Mouse (Mus musculus) gastrocnemius, postnatal 10 days (tissue): ENCODE data around the gene Tmem209. TPM values are rescaled to one million over a fixed set of nuclear protein-coding genes. Genes with fewer than 3 reads are reported as not detected.

Experiments used
- DNase-seq: peaks from one replicate; pipeline ENCODE4 v3.0.0; 2021; ENCODE audit warnings: mixed read lengths
- total RNA-seq, 2 experiments: library from RNA; stranded (reverse); gene quantifications; 2 replicates each; pipeline ENCODE4 v1.2.3; 2021

Tmem209 gene
- total RNA-seq, 2 experiments from 2014 or later: 10.5 to 12.1 TPM

DNA sequence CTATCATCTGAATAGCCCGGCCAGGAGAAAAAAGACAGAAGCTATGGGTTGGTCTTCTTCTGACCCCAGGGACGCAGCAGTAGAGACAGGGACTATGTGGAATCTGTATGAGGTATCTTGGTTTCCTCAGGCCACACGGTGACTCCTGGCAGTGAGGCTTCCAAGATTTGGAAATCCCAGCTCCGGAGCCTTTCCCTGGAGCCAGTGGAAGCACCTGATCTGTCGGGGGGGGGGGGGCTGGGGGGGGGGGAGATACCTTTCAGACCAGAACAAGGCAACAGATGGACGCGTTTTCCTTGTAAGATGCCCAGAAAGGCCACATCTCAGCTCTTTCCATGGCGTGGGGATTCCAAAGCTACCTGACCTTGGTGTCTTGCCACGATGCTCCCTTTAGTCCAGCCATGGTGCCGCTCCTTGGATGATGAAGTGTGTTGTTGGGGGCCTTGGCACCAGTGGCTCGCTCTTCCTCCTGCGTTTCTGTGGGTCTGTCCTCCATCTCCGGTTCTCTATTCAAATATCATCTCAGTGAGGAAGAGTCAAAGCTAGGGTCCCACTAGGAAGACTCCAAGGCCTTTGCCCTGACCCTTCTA, 47.7 kb downstream of the Tmem209 start:
- no peak for DNase-seq

DNA sequence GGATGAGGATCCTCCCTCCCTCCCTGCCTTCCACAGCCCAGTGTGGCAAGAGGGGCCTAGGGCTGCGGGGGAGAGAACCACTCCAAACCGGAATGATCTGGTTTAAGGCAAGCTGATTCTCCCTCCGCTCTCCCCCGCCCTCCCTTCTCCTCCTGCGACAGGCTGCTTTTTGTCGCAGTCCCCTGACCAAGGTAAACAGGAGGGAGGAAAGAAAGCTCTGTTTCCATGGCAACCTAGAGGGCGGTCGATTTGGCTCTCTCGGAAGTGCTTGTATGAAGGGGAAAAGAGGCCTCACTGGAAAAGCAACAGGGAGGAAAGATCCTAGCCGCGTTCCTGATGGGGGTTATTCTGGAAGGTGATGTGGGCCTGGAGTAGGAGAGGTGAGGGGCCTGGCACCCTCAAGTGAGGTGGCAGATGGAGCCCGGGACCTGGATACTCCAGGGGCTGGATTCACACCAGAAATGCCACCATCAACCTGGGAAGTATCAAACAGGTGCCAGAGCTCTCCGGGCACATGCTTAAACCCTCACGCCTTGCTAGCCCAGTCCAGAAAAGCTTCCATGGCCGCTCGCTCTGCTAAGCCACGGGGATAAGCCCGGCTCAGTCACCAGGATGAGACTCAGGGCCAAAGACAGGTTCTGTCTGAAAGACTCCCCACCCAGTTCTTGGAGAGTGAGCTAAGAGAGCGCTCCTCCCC, 48.7 kb downstream of the Tmem209 start:
- DNase-seq: no peak

DNA sequence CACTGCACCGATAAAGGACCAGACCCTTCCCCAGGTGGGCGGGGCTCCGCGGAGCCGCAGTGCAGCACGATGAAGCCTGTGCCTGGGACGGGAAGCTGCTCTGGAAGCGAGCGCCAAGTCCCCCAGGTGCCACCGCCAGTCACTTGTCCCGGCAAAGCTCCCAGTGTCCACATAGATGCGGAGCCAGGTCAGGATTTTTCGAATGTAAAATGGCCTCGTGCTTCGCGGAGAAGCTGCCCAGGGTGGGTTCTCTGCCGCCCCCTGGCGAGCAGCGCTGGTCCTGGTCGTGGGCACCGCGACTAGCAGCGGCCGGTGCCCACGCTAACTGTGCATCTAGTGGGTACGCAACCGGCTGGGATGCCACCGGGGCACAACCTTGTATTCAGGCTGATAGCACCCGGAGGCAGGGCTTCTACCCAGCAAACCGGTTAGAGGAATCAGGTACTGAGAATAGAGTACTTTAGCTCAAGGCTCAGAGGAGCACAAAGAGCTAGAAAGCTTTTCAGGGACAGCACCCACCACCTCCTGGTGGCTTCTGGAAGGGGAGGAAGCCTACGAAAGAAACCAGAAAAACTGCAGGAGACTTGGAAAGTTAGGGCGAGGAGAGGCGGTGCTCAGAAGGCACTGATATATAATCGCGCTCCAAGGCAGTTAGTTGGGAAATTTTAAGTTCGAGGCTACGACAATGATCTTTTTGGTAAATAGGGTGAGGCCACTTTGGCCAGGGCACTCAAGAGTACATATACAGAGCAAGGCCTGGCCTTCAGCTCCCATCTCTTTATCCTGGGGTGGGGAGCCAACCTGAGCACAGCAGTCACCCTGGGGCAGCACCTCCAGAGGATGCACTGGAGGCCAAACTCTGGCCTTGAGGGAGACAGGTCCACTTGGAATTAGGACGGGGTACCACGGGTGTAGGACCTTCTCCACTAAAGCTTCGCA, 49.5 kb downstream of the Tmem209 start:
- peak; percentile 88 for DNase-seq

DNA sequence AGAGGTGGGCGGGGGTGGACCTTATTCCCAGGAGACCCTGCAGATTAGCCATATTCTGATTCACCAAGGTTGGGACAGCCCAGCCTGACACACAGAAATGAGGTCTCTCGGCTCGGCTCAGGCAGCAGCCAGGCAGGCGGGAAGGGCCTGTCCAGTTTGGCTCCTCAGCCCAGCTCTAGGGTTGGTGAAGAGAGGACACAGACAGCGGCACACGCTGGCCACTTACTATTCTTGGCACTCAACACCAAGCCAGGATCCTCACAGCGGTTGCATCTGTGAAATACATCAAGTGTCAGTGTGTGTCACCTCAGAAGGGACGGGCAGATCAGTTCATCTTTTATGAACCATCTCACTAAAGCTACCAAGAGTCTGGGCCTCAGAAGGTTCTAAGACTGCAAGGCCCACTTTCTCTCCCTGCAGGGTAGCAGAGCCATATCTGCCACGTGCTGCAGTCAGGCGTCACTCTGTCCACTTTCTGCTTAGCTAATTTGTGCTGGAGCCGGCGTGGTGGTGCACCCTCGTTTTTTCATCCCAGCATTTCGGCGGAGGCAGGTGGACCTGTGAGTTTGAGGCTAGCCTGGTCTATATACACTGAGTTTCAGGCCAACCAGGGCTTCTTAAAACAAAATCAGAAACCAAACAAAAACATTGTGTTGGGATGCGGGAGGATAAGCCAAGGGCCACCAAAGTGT, 50.4 kb downstream of the Tmem209 start:
- DNase-seq: no peak

DNA sequence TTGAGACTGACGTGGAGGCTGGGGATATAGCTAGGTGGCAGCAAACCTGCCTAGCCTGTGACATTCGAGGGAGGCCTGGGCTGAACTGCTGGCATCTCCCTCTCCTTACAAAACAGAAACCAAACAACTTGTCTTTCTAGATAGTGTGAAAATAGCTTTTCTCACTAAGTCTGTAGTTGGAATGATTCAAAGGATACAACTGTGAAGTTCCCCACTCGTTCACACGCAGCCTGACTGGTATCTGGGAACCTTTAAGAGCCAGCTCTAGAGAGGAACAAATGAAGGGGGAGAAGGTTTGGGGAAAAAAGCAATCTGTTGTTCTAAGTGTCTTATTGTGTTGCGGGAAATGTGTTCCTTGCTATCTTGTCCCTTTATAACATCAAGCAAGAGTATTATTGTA, 51.0 kb downstream of the Tmem209 start:
- DNase-seq: no peak

DNA sequence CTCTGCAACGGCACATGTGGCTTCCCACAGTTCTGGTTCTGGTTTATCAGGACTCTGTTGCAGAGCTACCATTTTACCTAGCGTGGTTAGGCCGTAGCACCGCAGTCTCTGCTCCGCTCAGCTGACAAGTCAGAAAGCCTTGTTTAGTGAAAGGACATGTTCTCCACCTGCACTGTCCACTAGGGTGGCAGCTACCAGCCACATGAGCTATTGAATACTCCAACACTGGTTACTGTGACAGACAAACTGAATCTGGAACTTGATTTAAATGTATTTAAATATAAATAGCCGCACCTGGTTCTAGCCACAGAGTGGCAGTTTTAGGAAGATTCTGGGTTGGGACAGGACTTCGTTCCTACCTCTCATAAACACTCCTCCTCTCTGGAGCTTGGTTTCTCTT, 52.6 kb downstream of the Tmem209 start:
- DNase-seq: no peak

DNA sequence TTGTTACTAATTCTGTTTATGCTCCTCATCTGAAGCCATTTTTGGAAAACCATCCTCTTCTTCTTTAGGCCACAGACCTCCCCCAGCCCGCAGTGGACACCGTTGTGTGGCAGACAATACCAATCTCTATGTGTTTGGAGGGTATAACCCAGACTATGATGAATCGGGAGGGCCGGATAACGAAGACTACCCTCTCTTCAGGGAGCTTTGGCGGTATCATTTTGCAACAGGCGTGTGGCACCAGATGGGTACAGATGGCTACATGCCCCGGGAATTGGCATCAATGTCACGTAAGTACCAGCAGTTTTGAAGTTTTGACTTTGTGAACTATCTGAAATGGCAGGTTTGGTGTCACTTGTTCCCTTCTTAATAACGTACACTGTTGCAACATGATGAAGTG, 70.0 kb downstream of the Tmem209 start:
- no peak for DNase-seq

DNA sequence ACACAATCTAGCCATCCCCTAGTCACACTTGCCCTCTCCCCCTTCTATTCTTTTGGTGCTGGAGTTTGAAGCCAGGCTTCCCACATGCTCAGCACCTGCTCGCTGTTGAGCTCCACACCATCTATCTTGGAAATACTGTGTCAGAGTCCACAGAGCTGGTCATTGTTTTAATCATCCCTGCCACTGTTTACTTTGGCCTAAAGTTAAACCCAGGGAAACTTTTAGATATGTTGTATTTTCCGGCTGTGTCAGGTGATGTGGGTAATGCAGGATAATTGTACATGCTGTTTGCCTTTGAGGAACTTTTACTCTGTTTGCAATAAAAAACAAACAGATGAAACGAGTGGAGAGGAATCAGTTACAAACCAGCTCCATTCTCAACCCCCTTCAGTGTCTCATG, 72.5 kb downstream of the Tmem209 start:
- DNase-seq: no peak

DNA sequence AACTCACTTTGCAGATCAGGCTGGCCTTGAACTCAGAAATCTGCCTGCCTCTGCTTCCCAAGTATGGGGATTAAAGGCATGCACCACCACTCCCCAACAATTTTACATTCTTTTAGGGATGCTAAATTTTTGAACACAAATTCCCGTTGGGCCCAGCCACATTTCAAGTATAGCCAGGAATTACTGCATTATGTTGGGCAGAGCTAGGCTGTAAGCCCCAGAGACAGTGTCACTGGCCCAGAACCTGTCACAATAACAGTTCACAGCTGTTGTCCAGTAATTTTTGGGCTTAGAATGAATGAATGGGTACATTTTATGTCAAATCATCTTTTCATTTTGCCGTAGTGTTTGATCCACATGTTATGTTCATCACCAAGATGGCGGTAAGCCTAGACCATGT, 73.1 kb downstream of the Tmem209 start:
- no peak for DNase-seq

DNA sequence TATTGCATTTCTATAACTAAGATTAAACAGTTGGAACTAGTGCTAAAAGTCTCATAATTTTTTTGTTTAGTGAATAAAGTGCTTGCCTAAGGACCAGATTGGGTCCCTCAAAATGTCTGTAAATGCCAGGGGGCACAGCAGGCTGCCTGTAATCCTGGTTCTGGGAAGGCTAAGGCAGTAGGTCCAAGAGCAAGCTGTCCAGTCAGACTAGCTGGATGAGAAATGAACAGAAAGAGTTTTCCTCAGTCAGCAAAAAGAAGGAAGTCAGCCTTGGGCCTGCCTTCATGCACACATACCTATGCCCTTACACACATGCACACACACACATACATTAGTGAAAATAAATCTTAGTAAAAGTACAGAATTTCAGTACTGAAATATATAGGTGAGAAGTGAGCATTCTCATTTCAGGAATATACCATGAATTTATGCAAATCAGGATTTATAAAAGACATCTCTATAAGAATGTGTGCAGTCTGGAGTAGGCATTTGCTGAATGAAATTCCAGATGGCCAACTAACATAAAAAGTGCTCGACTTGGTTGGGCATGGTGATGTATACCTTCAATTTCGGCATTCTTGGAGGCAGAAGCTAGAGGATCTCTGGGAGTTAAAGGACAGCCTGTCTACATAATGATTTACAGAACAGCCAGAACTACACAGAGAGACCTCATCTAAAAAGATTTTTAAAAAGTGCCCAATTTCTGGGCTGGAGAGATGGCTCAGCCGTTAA, 77.0 kb downstream of the Tmem209 start:
- DNase-seq: no peak

Other genes starting within 250 kb of the Tmem209 start
- gene Ube2h, start 205.2 kb downstream of the Tmem209 start, total RNA-seq: 10 to 100 TPM; 64.8 to 68.6 TPM
- 10 to 100 TPM; 15.8 to 19.4 TPM for gene Zc3hc1, start 118.8 kb downstream of the Tmem209 start, total RNA-seq
- gene Klhdc10, start 107.9 kb downstream of the Tmem209 start, total RNA-seq: 10 to 100 TPM; 52.8 to 54.8 TPM
- gene Ssmem1, start 66 bp upstream of the Tmem209 start, total RNA-seq: under 1 TPM; 0.21 to 0.56 TPM
- gene Cpa2, start 31.8 kb upstream of the Tmem209 start, total RNA-seq: 1 to 10 TPM; 1.2 to 1.6 TPM
- 1 to 10 TPM in 1 of 2 experiments, under 1 TPM in 1; 0.80 to 1.2 TPM for gene Cpa4, start 58.6 kb upstream of the Tmem209 start, total RNA-seq
- gene Cpa5, start 101.2 kb upstream of the Tmem209 start, total RNA-seq: under 1 TPM; 0.78 to 0.93 TPM
- gene Cpa1, start 129.4 kb upstream of the Tmem209 start, total RNA-seq: under 1 TPM in 1 of 2 experiments, not detected in 1; 0.19 TPM
- 1 to 10 TPM; 3.4 to 3.7 TPM for gene Cep41, start 184.0 kb upstream of the Tmem209 start, total RNA-seq
- gene Mest, start 213.8 kb upstream of the Tmem209 start, total RNA-seq: 100 to 1,000 TPM; 211 to 268 TPM